Mouse (Mus musculus): ENCODE data around the gene Neurl1a. TPM values are rescaled to one million over a fixed set of nuclear protein-coding genes. Genes with fewer than 3 reads are reported as not detected.

Gene Neurl1a
- 0.54 and 0.64 TPM in 2 replicates for polyA plus RNA-seq (2012; rRNA removed)

DNA sequence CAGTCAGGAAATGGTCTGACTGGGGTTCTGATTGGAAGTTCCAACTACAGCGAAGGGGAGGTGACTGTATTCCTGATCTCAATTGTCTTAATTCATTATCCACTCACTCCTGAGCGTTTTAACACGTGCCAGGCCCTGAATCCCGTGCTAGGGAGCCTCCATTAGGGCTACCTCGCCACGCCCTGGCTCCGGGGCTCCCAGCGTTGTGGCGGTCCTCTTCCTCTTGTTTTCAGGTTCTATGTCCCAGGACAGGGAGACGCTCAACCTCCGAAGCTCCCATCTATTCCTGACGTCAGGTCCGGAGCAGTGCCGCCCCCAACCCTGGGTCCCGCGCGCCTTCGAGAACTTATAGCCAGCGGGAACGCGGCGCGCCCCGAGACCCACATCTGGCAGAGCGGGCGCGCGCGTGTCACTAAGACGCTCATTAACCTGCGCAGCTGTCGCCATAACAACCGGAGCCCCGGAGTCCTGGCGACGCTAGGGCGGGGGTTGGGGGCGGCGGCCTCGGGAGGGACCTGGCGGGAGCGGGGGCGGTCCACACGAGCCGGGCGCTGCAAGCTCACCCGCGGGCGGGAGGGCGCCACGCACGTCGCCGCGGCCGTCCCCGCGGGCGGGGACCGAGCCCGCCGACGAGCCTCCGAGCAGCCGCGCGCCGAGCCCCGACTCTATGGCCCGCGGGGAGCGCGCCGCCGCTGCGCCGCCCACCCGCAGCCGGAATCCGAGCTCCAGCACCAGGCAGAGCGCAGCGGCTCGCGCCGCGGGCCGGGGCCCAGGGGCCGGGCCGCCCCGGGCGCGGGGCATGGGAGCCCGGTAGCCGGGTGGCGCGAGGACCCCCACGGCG is at the start of gene Neurl1a:
Neurl1a (plus strand) TSS at position 390 of the 841 bp plus-strand sequence.

DNA sequence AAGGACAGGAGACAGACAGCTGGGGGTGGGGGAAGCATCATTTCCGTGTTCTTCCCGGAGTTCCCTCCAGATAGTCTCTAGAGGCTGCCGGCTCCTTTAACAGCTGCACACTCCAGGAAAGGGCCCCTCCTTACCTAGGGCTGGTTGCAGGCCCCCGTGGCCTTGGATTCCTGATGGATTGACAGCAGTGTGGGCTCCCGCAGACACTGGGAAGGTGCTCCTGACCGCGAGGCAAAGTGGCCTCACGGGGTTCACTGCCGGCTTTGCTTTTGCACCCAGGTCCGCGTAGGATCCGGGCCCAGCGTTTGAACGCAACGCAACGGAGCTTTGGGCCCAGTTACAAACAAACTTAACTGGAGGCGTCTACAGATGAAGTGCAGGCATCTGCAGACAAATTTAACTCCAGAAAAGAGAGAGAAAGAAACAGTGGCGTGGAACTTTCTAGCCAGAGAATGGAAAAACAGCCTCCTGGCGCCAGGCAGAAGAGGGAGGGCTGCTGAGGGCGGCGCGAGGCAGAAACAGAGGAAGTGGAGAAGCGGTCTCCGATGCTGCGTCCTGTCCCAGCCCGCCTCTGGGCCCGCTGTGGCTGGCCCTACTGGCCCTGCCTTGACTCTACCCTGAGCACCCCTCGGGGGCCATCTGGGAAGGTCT is 40.7 kb upstream of the Neurl1a start, which contains the start of gene Calhm2:
Calhm2 (minus strand) TSS at position 524 of the 651 bp plus-strand sequence.

DNA sequence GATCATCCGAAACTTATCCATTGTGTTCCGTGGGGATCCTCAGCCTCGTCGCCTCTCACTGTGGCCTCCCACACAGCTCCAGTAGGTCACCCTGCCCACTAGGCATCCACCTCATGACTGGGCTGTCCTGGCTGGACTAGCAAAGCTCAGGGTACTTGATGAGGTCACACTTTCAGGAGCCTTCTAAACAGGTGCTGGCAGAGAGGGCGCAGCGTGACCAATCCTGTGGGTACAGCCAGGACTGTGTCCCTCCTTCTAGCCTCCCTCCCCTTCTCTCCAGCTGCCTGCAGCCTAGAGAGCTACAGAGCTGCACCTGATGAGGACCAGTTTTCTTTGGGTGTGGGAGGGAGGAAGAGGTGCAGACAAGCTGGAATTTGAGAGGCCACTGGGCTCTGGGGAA is 34.5 kb upstream of the Neurl1a start, which contains the start of gene Calhm1:
Calhm1 (minus strand) TSS at position 101 of the 400 bp plus-strand sequence.

DNA sequence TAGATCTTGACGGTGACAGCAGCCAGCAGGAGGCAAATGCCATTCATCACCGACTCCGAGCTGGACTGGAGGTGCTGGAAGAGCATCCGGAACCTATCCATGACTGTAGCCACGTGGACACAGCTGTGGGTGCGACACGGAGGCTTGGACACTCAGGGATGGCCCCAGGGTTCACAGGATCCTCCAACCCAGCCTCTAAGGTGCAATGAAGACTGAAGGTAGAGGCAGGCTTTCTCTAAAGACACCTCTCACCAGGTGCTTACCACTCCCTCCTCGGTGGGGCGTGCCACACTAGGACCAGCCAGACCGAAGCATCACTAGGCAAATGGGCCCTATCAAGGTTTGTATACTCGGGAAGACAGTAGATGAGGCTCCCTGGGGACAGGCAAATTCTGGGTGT is 21.0 kb upstream of the Neurl1a start, which contains the start of gene Calhm3:
Calhm3 (minus strand) TSS at position 101 of the 400 bp plus-strand sequence.

Other genes with a start within 250 kb of the Neurl1a start
- gene Ina, start 164.1 kb upstream of the Neurl1a start, polyA plus RNA-seq (2012; rRNA removed) = 0.02 and 0.05 TPM in 2 replicates
- gene Nt5c2, start 163.7 kb upstream of the Neurl1a start, polyA plus RNA-seq (2012; rRNA removed) = 15.8 and 17.7 TPM in 2 replicates
- 8.8 and 10.5 TPM in 2 replicates for gene Pcgf6, start 127.9 kb upstream of the Neurl1a start, polyA plus RNA-seq (2012; rRNA removed)
- gene Taf5, start 111.1 kb upstream of the Neurl1a start, polyA plus RNA-seq (2012; rRNA removed) = 4.5 and 5.1 TPM in 2 replicates
- 402 and 404 TPM in 2 replicates for gene Usmg5, start 88.2 kb upstream of the Neurl1a start, polyA plus RNA-seq (2012; rRNA removed)
- 7.6 and 8.4 TPM in 2 replicates for gene Pdcd11, start 88.1 kb upstream of the Neurl1a start, polyA plus RNA-seq (2012; rRNA removed)
- 1.00 and 1.3 TPM in 2 replicates for gene Calhm2, start 40.5 kb upstream of the Neurl1a start, polyA plus RNA-seq (2012; rRNA removed)
- not detected in 2 replicates for gene Calhm1, start 34.6 kb upstream of the Neurl1a start, polyA plus RNA-seq (2012; rRNA removed)
- not detected in 2 replicates for gene Calhm3, start 21.1 kb upstream of the Neurl1a start, polyA plus RNA-seq (2012; rRNA removed)